ENCODE assay signal across 27 mouse cellular contexts in the genomic region with DNA sequence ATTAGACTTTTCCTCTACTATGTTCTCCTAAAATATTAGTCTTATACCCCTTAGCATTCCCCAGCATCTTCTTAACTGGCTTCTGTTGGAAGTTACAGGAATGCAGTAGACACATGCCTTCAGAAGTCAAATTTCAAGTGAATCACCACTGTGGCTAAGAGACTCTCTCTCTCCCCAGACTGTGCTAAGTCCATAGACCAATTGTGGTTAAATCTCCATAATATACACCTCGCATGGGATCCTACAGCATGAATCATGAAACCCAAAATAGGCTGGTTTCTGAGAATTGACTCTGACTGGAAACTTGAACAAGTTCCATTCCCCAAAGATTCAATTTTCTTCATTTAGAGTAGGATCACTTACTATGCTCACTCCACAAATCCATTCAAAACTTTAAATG.
DNase-seq lines count a peak whose midpoint lies in the region; ATAC-seq lines count a peak whose summit lies in the region.
"Had no signal": no experiment of that assay in that cellular context is flagged by ENCODE, and none has a peak within 500 bp of the region (broad histone marks: within the 10 kb centered on the region; RNA-seq: fewer than 3 reads in every experiment).

No protein-coding gene starts in this region.

- no peak overlapping the region for H3K4me2 ChIP-seq in embryonic facial prominence, embryonic 14.5 days (ENCODE audit: low read depth, low read length)
- H3K4me2 ChIP-seq: heart, embryonic 13.5 days; kidney, embryonic 15.5 days; limb, embryonic 15.5 days; lung, embryonic 14.5 days; neural tube, embryonic 12.5 days; stomach, embryonic 15.5 days had no signal

- no peak overlapping the region for H3K27ac ChIP-seq in embryonic facial prominence, embryonic 14.5 days (replicated peaks; ENCODE audit: low read depth, low read length)
- H3K27ac ChIP-seq in embryonic facial prominence, embryonic 10.5 days (replicated peaks), result no peak overlapping the region
- no peak overlapping the region for H3K27ac ChIP-seq in midbrain, embryonic 10.5 days (replicated peaks)
- H3K27ac ChIP-seq: heart, embryonic 13.5 days; kidney, embryonic 15.5 days; limb, embryonic 15.5 days; liver, embryonic 14.5 days; neural tube, embryonic 12.5 days; stomach, embryonic 15.5 days had no signal

- H3K9ac ChIP-seq in embryonic facial prominence, embryonic 14.5 days (ENCODE audit: low read depth, low read length), result no peak overlapping the region
- H3K9ac ChIP-seq: heart, embryonic 13.5 days; kidney, embryonic 15.5 days; limb, embryonic 15.5 days; liver, embryonic 14.5 days; lung, embryonic 14.5 days; neural tube, embryonic 12.5 days; stomach, embryonic 15.5 days had no signal

- WGBS in embryonic facial prominence, embryonic 14.5 days, result 79% methylated on average over 1 of the region's 1 CpGs
- 86% methylated on average over 1 of the region's 1 CpGs for WGBS in embryonic facial prominence, embryonic 10.5 days
- WGBS in midbrain, embryonic 10.5 days, result 87% methylated on average over 1 of the region's 1 CpGs

- H3K4me3 ChIP-seq in embryonic facial prominence, embryonic 14.5 days (ENCODE audit: low read depth, low read length), result no peak overlapping the region
- no peak overlapping the region for H3K4me3 ChIP-seq in embryonic facial prominence, embryonic 10.5 days
- H3K4me3 ChIP-seq in midbrain, embryonic 10.5 days, result no peak overlapping the region
- H3K4me3 ChIP-seq: heart, embryonic 13.5 days; kidney, embryonic 15.5 days; limb, embryonic 15.5 days; megakaryocyte, embryonic 14.5 days; neural tube, embryonic 12.5 days; stomach, embryonic 15.5 days had no signal

- ATAC-seq in embryonic facial prominence, embryonic 14.5 days (ENCODE audit: low read depth), result peak; percentile 60; the same call in 1 of the 2 replicates
- ATAC-seq: intestine, postnatal 0 days had no signal

- peak; percentile 67 for DNase-seq in embryonic facial prominence, embryonic 14.5 days (ENCODE audit: low spot score)
- no peak for DNase-seq in embryonic facial prominence, embryonic 10.5 days (ENCODE audit: low spot score)
- DNase-seq in left cerebral cortex, adult 9 months (ENCODE audit: low spot score in 2 of 2), result peak; percentile 11 to 15
- no peak for DNase-seq in left cerebral cortex, postnatal 4 days
- DNase-seq in Muller cell, postnatal 12 days (ENCODE audit: inconsistent ontology term), result peak; percentile 62
- DNase-seq in fibroblast of lung, adult 2 months (ENCODE audit: low read depth), result peak; percentile 69
- DNase-seq in midbrain, embryonic 10.5 days (ENCODE audit: low spot score), result no peak
- DNase-seq in B cell, adult 2 months, result no peak
- DNase-seq: adrenal gland, postnatal 36 days; embryo, embryonic 11 days; gastrocnemius, postnatal 14 days; heart, adult 18-20 months; heart, postnatal 14 days; kidney, postnatal 4 days; lung, embryonic 14.5 days; lung, postnatal 36 days; midbrain, embryonic 14.5 days; thymus, adult 18-20 months; thymus, postnatal 4 days had no signal

- no peaks in the 10 kb centered on the region for H3K4me1 ChIP-seq in embryonic facial prominence, embryonic 14.5 days (ENCODE audit: control insufficient read depth, insufficient read depth, low read length)
- H3K4me1 ChIP-seq in embryonic facial prominence, embryonic 10.5 days, result no peaks in the 10 kb centered on the region
- no peaks in the 10 kb centered on the region for H3K4me1 ChIP-seq in midbrain, embryonic 10.5 days
- H3K4me1 ChIP-seq: heart, embryonic 13.5 days; kidney, embryonic 15.5 days; limb, embryonic 15.5 days; megakaryocyte, embryonic 14.5 days; neural tube, embryonic 12.5 days; stomach, embryonic 15.5 days had no signal

- H3K9me3 ChIP-seq in embryonic facial prominence, embryonic 14.5 days (ENCODE audit: control insufficient read depth, low read length), result no peaks in the 10 kb centered on the region
- H3K9me3 ChIP-seq in embryonic facial prominence, embryonic 10.5 days, result no peaks in the 10 kb centered on the region
- no peaks in the 10 kb centered on the region for H3K9me3 ChIP-seq in midbrain, embryonic 10.5 days (replicated peaks)
- H3K9me3 ChIP-seq: heart, embryonic 13.5 days; kidney, embryonic 15.5 days; limb, embryonic 15.5 days; megakaryocyte, embryonic 14.5 days; neural tube, embryonic 12.5 days; stomach, embryonic 15.5 days had no signal

- intact Hi-C loops in left cerebral cortex, postnatal 4 days (cut with DNase I), result no loop called here

- H3K27me3 ChIP-seq in embryonic facial prominence, embryonic 14.5 days (replicated peaks; ENCODE audit: control insufficient read depth, insufficient read depth, low read length), result no peaks in the 10 kb centered on the region
- H3K27me3 ChIP-seq in embryonic facial prominence, embryonic 10.5 days (replicated peaks; ENCODE audit: low read depth, poor library complexity, severe bottlenecking), result no peaks in the 10 kb centered on the region
- H3K27me3 ChIP-seq in midbrain, embryonic 10.5 days (ENCODE audit: low read depth, poor library complexity, severe bottlenecking), result no peaks in the 10 kb centered on the region
- H3K27me3 ChIP-seq: heart, embryonic 13.5 days; kidney, embryonic 15.5 days; limb, embryonic 15.5 days; megakaryocyte, embryonic 14.5 days; neural tube, embryonic 12.5 days; stomach, embryonic 15.5 days had no signal

- H3K36me3 ChIP-seq in embryonic facial prominence, embryonic 14.5 days (ENCODE audit: control insufficient read depth, insufficient read depth, low read length), result no peaks in the 10 kb centered on the region
- no peaks in the 10 kb centered on the region for H3K36me3 ChIP-seq in embryonic facial prominence, embryonic 10.5 days (replicated peaks)
- H3K36me3 ChIP-seq in midbrain, embryonic 10.5 days, result no peaks in the 10 kb centered on the region
- H3K36me3 ChIP-seq: heart, embryonic 13.5 days; kidney, embryonic 15.5 days; limb, embryonic 15.5 days; neural tube, embryonic 12.5 days; stomach, embryonic 15.5 days had no signal

Comparison
In these comparisons a context has a peak if more than half of its experiments do, and no peak if none do; other contexts are left out.
1. DNase-seq: peak in embryonic facial prominence, embryonic 14.5 days (single experiment), left cerebral cortex, adult 9 months (2 of 2), Muller cell, postnatal 12 days (single experiment) and fibroblast of lung, adult 2 months (single experiment); none in embryonic facial prominence, embryonic 10.5 days (single experiment), left cerebral cortex, postnatal 4 days (single experiment), midbrain, embryonic 10.5 days (single experiment) and B cell, adult 2 months (0 of 2).